Mouse (Mus musculus) large intestine, adult 2 months (tissue): ENCODE measurements at regions not wholly inside any gene's neighbourhood (a gene's known extent, or its start where the extent isn't known, plus 50 kb on each side); places are given as distances from the start of the nearest gene placed in this dataset.
"Not testable (repeated sequence)": the region's sequence is repeated elsewhere in the genome, so short reads cannot be mapped to it uniquely, and the experiment has no call there.

Experiments used
- DNase-seq: peaks from one replicate; pipeline ENCODE4 v3.0.0-alpha.2; 2012; ENCODE audit warnings: low read depth, low spot score
- WGBS: fragments of 180-500 bp; shearing (Covaris S2); methylation state at CpG from one replicate; pipeline ENCODE4 v1.1.7; 2018; 5-methylcytosine and 5-hydroxymethylcytosine counted together

- no peak for DNase-seq
- WGBS, result 82% methylated on average over 2 of the region's 2 CpGs
Observed at GRCm38 (mm10) chr16:57915451-57915850, 160.9 kb upstream of the Col8a1 start.

- peak; percentile 81 for DNase-seq
- WGBS, result 17% methylated on average over 7 of the region's 7 CpGs
Observed at GRCm38 (mm10) chr16:57923447-57924129, 169.1 kb upstream of the Col8a1 start.

- DNase-seq, result no peak
- WGBS, result 44% methylated on average over 4 of the region's 4 CpGs
Observed at GRCm38 (mm10) chr16:57924130-57924495, 169.6 kb upstream of the Col8a1 start.

- DNase-seq, result no peak
- WGBS, result 73% methylated on average over 4 of the region's 4 CpGs
Observed at GRCm38 (mm10) chr16:57927816-57928215, 173.3 kb upstream of the Col8a1 start.

- no peak for DNase-seq
- 58% methylated on average over 4 of the region's 4 CpGs for WGBS
Observed at GRCm38 (mm10) chr16:57928301-57928700, 173.8 kb upstream of the Col8a1 start.

DNA sequence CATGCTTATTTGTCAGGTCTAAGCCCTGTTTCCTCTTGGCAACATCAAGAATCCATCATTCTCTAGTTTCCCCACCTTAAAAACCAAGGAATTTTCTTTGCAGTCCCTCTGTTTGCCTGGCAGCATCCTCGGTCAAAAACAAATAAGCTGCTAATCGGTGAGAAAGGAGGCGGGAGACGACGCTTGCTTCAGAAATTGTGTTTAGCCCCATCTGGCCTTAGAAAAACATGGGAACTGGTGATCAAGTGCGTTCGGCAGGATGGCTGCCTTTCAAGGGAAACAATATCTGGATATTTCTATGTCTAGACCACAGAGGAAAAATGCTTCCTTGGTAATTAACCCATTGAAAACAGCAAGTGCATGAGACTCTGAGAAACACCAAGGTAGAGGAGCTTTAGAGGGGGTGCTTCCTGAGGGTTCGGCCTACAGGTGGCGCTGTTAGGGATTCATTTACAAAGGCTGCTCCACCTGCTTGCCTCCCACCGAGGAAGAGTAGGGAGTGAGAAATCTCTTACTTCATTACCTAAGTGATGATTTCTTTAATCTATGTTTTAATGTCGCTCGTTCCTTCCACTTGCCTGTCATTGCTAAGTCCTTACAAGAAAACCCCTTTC lies 174.7 kb upstream of the Col8a1 start:
- WGBS, result 87% methylated on average over 12 of the region's 12 CpGs

DNA sequence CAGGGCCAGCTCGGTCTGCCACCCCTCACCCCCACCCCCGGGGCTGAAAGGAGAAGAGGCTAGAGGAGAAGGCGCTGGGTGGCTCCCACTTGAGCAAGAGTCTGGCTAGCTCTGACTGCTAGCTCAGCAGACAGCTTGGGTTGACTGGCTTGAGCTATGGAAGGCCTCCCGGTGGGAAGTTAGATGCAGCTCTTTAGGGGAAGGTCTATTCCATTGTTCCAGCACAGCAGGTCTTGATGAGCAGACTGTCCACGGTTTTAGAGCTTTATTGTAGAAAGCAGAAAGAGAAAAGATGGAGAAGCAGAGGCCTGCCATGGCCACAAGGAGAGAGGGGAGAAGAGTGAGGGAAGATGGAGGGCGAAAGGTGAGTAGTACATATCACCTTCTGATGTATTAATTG lies 190.9 kb upstream of the Col8a1 start:
- 61% methylated on average over 6 of the region's 6 CpGs for WGBS
- DNase-seq, result no peak

More for the DNA sequence above, 174.7 kb upstream of the Col8a1 start:
- no peak for DNase-seq

DNA sequence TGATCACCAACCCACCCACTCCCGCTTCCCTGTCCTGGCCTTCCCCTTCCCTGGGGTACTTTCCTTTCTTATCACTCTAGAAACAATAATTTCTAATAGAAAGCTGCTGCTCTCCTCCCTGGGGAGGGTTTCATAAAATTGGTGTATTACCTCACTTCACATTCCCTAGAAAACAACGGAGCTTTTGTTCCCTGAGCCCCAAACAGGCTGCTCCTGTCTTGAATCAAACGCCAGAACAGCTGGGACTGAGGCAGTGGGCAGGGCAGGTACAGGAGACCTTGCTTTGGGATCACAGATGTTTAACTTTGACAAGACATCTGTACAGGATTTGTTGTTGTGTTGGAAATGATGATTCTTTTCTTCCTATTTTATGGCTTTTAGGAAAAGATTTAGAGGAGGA lies 192.8 kb upstream of the Col8a1 start:
- WGBS, result 38% methylated on average over 3 of the region's 3 CpGs
- no peak for DNase-seq

- DNase-seq, result no peak
- 76% methylated on average over 3 of the region's 3 CpGs for WGBS
Observed at GRCm38 (mm10) chr16:57949680-57950079, 195.1 kb upstream of the Col8a1 start.

- DNase-seq, result no peak
- WGBS, result 51% methylated on average over 1 of the region's 1 CpGs
Observed at GRCm38 (mm10) chr16:57970956-57971355, 216.4 kb upstream of the Col8a1 start.

GRCm38 (mm10) chr16:57984111-57984510 lies 229.6 kb upstream of the Col8a1 start:
- no peak for DNase-seq
- 77% methylated on average over 5 of the region's 5 CpGs for WGBS

DNA sequence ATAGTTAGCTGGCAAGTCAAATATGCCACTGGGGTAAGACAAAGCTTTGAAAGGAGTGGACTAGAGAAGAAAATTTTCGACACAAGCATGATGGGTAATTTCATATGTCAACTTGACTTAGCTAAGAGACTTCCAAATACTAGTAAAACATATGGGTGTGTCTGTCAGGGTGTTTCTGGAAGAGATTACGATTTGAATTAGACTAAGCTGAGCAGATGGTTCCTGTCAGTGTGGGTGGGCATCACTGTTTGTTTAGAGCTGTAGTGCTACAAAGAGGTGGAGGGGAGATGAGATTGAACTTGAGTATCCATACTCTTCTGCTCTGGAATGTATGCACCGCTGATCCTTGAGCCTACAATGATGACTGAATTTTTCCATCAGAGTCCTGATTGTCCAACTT lies 251.2 kb upstream of the Col8a1 start:
- no peak for DNase-seq
- 55% methylated on average over 3 of the region's 3 CpGs for WGBS

- DNase-seq, result peak; percentile 38
- 13% methylated on average over 1 of the region's 1 CpGs for WGBS
Observed at GRCm38 (mm10) chr16:58013557-58013956, 259.0 kb upstream of the Col8a1 start.

GRCm38 (mm10) chr16:58027525-58027924 lies 273.0 kb upstream of the Col8a1 start:
- WGBS, result 80% methylated on average over 2 of the region's 2 CpGs
- no peak for DNase-seq

DNA sequence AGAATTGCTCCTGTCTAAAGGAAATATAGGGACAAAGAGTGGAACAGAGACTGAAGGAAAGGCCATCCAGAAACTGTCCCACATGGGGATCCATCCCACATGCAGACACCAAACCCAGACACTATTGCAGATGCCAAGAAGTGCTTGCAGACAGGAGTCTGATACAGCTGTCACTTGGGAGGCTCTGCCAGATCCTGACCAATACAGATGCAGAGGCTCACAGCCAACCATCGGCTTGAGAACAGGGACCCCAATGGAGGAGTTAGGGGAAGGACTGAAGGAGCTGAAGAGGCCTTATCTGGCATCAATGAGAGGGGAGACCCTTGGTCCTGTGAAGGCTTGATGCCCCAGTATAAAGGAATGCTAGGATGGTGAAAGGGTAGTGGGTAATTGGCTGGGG lies 274.0 kb upstream of the Col8a1 start:
- WGBS, result 86% methylated on average over 1 of the region's 1 CpGs
- not testable (repeated sequence) for DNase-seq

DNA sequence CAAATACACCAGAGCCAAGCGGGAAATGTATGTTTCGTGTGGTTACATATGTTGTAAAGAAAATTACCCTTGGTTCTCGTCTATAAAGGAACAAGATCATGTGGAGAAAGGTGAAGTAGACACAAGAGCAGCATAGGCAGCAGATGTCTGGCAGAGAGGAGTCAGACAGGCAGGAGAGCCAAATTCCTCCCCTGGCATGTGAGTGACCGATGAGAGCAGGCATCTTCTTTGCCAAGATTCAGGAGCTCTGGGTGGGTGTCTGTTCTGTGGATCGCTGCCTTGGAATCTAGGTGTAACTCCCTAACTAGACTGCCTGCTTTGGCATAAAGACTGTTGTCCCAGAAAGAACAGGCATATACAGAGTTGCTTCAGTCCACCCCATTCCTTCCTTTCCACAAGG lies 275.1 kb upstream of the Col8a1 start:
- DNase-seq, result no peak
- 78% methylated on average over 5 of the region's 5 CpGs for WGBS

DNA sequence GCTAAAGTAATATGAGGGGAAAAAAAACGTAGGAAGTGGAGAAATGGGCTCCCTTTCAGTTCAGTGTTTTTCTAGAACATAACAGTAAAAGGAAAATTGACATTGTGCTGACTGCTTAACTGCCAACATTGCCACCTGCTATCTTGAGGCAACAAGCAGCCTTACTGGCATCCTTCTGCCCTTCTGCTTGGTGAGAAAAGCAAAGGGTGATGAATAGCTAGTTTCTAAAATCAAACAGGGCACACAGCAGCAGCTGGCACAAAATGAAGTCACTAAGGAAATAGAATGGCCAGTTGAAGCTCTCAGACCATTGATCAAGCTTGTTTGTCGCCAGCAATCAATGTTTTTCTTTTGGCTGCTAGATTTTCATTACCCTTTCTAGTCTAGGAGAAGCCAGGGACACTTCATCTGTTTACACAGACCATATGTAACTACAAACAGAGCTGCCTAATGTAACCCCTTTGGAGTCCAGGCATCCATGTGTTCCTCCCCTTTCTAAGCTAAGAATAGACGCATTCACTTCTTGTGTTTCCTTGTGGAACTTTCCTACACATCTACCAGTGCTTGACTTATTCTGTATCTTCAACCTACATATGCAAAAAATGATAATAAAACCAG lies 314.2 kb upstream of the Col8a1 start:
- DNase-seq, result no peak
- WGBS, result 50% methylated on average over 3 of the region's 3 CpGs

GRCm38 (mm10) chr16:58072441-58072840 lies 317.9 kb upstream of the Col8a1 start:
- 77% methylated on average over 3 of the region's 3 CpGs for WGBS
- DNase-seq, result no peak

DNA sequence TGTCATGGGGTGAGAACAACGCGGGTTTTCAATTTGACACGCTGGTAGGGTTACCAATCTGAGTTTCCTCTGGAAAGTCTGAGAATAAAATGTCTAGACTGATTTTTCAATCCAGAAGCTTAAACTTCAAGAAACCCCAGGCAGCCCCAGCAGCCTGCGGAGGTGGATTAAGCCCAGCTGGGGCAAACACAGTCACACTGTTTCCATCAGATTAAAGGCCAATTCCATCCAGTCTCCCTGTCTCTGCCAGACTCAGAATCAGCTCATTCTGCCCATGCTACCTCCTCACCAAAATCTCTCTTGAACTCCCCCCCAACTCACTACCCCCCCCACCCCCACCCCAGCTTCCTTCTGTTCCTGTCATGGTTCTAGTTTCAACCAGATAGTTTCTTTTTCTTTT lies 307.9 kb upstream of the Dcbld2 start:
- 86% methylated on average over 4 of the region's 4 CpGs for WGBS

GRCm38 (mm10) chr16:58110452-58110851 lies 297.8 kb upstream of the Dcbld2 start:
- 83% methylated on average over 1 of the region's 1 CpGs for whole genome bisulfite sequencing
- no peak for DNase-seq

More for the DNA sequence above, 307.9 kb upstream of the Dcbld2 start:
- DNase-seq, result no peak

- WGBS, result 63% methylated on average over 1 of the region's 1 CpGs
Observed at GRCm38 (mm10) chr16:58126086-58126485, 282.2 kb upstream of the Dcbld2 start.

More at GRCm38 (mm10) chr16:58126086-58126485, 282.2 kb upstream of the Dcbld2 start:
- DNase-seq, result no peak
